Mouse (Mus musculus): ENCODE measurements around the gene Alkbh2.

Alkbh2 gene

DNA sequence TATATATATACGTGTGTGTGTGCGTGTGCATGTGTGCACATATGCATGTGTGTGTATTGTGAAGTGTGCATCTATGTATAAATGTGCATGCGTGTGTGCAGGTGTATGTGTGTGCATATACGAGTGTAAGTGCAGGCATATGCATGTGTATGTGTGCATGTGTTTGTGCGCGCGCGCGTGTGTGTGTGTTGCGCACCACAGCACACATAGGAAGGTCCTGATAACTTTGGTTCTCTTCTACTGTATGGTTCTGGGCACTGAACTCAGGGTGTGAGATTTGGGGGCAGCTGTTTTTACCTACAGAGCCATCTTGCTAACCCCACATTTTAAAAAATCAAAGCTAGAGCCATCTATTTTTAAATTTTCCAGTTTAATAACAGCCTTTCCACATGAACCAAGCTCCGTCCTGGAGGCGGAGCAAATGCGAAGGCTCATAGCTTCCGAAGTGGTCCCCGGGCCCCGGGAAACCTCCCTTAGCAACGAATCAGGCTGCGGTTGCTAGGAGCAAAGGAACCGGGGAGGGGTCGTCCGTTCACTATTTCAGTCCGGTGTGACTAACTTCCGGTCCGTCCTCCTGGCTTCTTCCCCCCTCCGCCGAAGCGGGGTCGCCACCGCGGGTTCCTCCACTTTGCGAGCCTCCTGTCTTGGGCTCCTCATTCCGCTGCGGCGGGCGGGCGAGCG is 28.2 kb downstream of the Alkbh2 start:
- peak; percentile 95 for DNase-seq

DNA sequence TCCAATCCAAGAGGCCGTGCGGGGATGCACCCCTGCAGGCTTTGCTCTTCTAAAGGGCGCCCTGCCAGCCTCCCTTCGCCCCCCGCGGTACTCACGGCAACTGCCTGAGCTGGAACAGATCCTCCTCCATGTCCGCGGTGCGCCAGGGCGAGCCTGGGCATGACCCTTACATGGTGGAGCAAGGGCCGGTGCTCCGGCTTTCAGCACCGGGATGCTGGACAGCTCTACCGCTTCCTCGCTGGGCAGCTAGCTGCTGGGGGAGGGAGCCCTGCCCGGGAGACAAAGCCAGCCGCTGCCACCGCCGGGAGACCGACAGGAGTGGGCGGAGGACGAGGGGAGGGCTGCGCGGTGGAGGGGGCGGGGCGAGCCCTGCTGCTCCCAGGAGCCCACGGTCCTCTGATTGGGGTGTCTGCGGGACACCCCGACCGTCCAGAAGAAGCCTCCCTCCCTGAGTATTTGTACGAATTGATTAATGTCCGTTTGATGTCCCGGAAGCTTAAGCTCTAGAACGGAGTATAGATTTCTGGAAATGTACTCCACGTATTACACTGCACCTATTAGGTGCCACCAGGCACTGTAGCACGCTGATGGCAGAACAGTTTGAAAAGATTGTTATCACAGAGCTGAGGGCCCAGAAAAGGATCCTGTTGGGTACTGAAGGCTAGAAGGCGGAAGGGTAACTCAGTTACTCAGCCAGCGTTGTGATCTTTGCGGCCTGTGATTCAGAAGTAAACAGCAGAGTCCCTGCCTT is 36.8 kb downstream of the Alkbh2 start, which contains the start of gene Svop:
Svop (minus strand) TSS at position 514 of the 751 bp plus-strand sequence.
- DNase-seq: peak; percentile 92

DNA sequence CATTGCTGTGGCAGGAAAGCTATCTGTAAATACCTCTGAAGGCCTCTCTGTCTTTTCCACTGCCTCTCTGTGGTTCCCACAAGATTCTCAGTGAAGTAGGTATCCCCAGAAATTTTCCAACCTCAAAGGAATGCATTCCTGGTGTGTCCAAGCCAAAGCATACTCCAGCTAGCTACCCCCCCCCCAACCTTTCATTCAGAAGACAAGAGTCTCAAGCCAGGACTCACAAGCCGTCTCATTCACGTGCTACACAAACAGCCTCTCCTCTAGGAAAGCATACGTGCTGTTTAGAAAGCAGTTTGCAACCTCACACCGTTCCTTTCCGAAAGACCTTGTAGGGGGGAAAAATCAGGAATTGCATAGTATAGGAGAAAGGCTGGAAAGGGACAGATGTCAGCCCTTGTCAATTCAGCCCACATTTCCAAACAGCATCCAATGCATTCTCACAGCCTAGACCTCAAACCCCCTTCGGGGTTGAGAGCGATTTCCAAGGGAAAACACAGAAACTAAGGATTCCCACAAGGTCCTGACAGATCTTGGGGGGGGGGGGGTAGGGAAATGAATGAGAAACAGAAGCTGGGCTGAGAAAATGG is 37.5 kb downstream of the Alkbh2 start:
- DNase-seq: peak; percentile 21

DNA sequence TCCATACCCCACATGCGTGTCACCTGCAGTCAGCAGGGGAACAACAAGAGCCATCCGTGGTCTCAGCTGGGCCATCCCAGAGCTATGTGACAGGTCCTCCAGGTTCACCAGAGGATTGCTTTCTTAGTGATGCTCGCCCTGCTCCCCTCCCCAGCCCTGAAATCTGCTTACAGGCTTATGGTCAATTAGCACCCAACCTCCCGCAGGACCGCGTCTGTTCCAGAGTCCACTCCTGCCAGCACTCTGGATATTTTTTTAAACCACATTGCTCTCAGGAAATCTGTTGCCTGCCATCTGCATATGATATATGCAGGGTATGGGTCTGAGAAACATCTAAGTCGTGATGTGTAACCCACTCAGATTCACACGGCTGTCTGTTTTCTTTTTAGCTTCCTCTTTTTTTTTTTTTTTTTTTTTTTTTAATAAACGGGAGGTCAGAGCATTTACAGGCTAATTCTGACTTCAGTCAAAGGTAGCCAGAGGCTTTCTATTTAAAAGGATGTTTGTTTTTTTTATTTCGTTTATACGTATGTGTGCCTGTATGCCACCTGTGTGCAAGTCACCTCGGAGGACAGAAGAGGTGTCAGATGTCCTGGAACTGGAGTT is 40.0 kb downstream of the Alkbh2 start:
- DNase-seq: peak; percentile 54

DNA sequence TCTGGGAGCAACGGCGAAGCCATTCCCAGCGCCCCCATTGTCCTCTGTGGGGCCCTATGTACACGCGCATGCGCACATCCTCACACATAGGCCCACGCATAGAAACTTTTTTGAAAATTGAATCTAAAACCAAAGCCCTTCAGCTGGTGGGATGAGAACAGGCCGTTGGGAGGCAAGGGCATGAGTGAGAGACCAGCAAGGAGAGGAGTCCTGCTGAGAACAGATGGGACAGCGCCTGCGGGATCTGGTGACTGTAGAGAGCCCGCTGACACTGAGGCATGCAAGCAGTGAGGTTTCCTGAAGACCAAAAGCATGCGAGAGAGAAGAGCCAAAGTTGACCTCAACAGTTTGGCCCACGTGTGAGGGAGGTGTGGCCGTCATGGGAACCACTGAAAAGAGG is 42.5 kb downstream of the Alkbh2 start:
- DNase-seq: no peak

DNA sequence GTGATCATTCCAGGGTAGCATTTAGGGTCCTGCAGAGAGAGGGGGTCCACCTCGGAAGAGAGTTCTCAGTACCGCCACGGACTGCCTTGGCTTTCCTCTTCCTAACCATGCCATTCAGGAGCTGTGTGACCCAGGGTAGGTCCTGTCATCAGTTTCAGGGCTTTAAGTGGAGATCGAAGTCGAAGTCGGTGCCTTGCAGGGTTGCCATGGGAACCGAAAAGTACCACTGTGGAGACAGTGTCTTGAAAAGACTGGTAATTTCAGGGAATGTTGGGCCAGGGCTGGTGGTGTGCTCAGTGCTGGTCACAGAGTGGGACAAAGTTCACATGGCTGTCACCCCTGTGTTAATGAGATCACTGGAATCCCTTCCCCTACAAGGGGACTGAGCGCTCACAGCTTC is 51.0 kb downstream of the Alkbh2 start:
- DNase-seq: no peak

Measured in retina, postnatal 1 day (tissue).